Mouse (Mus musculus) G1E (cell line): Measurements from ENCODE around the gene Zfp57.

Experiments used
- CTCF ChIP-seq: IDR thresholded peaks from 2 replicates; pipeline ENCODE4 v1.5.1; 2012; ENCODE audit warnings: low read depth, low read length, inconsistent platforms, mixed read lengths
- GATA1 ChIP-seq: IDR thresholded peaks from 2 replicates; pipeline ENCODE4 v1.6.1; 2012; ENCODE audit warnings: borderline replicate concordance, low read length, inconsistent platforms, mixed read lengths
- POLR2AphosphoS5 ChIP-seq: IDR thresholded peaks from 2 replicates; pipeline ENCODE4 v1.6.1; 2012; ENCODE audit warnings: low read depth, low read length, inconsistent platforms; ENCODE audit not compliant: insufficient replicate concordance

DNA sequence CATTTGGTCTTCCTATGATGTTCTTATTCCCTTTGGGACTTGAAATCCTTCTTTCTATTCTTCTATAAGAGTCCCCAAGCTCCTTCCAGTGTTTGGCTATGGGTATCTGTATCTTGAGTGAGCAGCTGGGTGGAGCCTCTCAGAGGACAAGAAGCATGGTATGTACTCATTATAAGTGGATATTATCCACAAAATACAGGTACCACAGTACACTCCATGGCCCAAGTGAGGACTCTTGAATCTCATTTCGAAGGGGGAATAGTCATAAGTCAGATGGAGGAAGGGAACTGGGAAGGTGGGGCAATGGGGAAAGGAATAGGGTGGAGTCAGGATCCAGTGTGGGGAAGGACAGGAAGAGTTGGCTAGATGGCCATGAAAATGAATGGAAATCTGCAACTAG lies 47.9 kb upstream of the Zfp57 start:
- TF ChIP-seq GATA1 (no peak), CTCF (no peak), POLR2AphosphoS5 (no peak)
